Mouse (Mus musculus) bone marrow macrophage, adult 2 months (primary cell): ENCODE data around the gene Mxd1.

Experiments used
- CTCF ChIP-seq: IDR thresholded peaks from 2 replicates; pipeline ENCODE4 v1.5.1; 2012; ENCODE audit warnings: low read depth, mild to moderate bottlenecking, low read length, moderate library complexity
- POLR2A ChIP-seq: IDR thresholded peaks from 2 replicates; pipeline ENCODE4 v1.6.1; 2012; ENCODE audit warnings: mild to moderate bottlenecking, low read depth, low read length, borderline replicate concordance

DNA sequence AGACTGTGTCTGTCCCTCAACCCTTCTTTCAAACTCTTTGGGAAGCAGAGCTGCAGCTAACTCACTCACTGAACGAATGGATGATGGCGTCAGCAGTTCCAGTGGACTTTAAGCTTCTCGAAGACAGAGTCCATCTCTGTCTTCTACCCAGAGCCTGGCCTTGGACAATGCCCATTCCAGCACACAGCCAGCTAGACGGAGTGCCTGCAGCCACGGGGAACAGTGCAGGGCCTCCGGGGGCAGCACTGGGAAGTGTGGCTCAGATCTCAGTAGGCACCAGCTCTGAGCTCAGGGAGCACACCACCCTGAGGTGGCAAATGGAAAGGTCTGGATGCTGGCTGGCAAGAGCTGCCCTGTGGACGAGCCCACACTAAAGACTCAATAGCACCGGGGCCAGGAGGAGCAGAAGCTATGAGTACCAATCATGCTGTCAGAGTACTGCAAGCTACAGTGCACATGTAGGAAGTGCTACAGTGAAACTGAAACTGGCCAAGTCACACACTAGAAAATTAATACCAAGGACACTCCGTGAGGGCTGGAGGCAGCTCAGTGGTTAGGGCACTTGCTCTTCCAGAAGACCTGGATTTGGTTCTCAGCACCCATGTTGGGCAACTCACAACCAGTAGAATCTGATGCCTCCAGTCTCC is 14.6 kb downstream of the Mxd1 start:
- no peak for TF ChIP-seq CTCF
- TF ChIP-seq POLR2A: no peak
